Mouse (Mus musculus): ENCODE measurements at regions not wholly inside any gene's neighbourhood (a gene's known extent, or its start where the extent isn't known, plus 50 kb on each side); places are given as distances from the start of the nearest gene placed in this dataset.
"Not testable (repeated sequence)": the region's sequence is repeated elsewhere in the genome, so short reads cannot be mapped to it uniquely, and the experiment has no call there.

- Histone ChIP-seq H3K4me1 (ENCODE audit: control insufficient read depth, insufficient read depth, low read length) (no peaks in the 10 kb centered on the region), H3K27me3 (replicated peaks; ENCODE audit: control insufficient read depth, insufficient read depth, low read length) (no peaks in the 10 kb centered on the region), H3K27ac (replicated peaks; ENCODE audit: low read depth, low read length) (no peak overlapping the region), H3K36me3 (ENCODE audit: control insufficient read depth, insufficient read depth, low read length) (no peaks in the 10 kb centered on the region), H3K9me3 (ENCODE audit: control insufficient read depth, low read length) (no peaks in the 10 kb centered on the region), H3K9ac (ENCODE audit: low read depth, low read length) (no peak overlapping the region), H3K4me3 (ENCODE audit: low read depth, low read length) (no peak overlapping the region), H3K4me2 (ENCODE audit: low read depth, low read length) (no peak overlapping the region)
- WGBS: 51% methylated on average over 3 of the region's 3 CpGs
- ATAC-seq (ENCODE audit: low read depth): no peak
- no peak for DNase-seq (ENCODE audit: low spot score)
These were observed 246.2 kb upstream of the Fundc1 start for GRCm38 (mm10) chrX:17818325-17818724.

GRCm38 (mm10) chrX:17817651-17818050 is 245.5 kb upstream of the Fundc1 start:
- Histone ChIP-seq H3K27ac (replicated peaks; ENCODE audit: low read depth, low read length) (no peak overlapping the region), H3K9ac (ENCODE audit: low read depth, low read length) (no peak overlapping the region), H3K4me2 (ENCODE audit: low read depth, low read length) (no peak overlapping the region), H3K4me1 (ENCODE audit: control insufficient read depth, insufficient read depth, low read length) (no peaks in the 10 kb centered on the region), H3K4me3 (ENCODE audit: low read depth, low read length) (no peak overlapping the region), H3K36me3 (ENCODE audit: control insufficient read depth, insufficient read depth, low read length) (no peaks in the 10 kb centered on the region), H3K27me3 (replicated peaks; ENCODE audit: control insufficient read depth, insufficient read depth, low read length) (no peaks in the 10 kb centered on the region), H3K9me3 (ENCODE audit: control insufficient read depth, low read length) (no peaks in the 10 kb centered on the region)
- 70% methylated on average over 3 of the region's 3 CpGs for WGBS
- no peak for ATAC-seq (ENCODE audit: low read depth)
- DNase-seq (ENCODE audit: low spot score): no peak

GRCm38 (mm10) chrX:17788048-17788447 is 215.9 kb upstream of the Fundc1 start:
- not testable (repeated sequence) for H3K9me3 ChIP-seq (ENCODE audit: control insufficient read depth, low read length); DNase-seq (ENCODE audit: low spot score); H3K4me2 ChIP-seq (ENCODE audit: low read depth, low read length); H3K9ac ChIP-seq (ENCODE audit: low read depth, low read length); H3K36me3 ChIP-seq (ENCODE audit: control insufficient read depth, insufficient read depth, low read length); ATAC-seq (ENCODE audit: low read depth); H3K27me3 ChIP-seq (replicated peaks; ENCODE audit: control insufficient read depth, insufficient read depth, low read length); H3K27ac ChIP-seq (replicated peaks; ENCODE audit: low read depth, low read length); H3K4me1 ChIP-seq (ENCODE audit: control insufficient read depth, insufficient read depth, low read length); H3K4me3 ChIP-seq (ENCODE audit: low read depth, low read length)
- 71% methylated on average over 1 of the region's 6 CpGs for WGBS

GRCm38 (mm10) chrX:17775886-17776285 is 203.8 kb upstream of the Fundc1 start:
- DNase-seq (ENCODE audit: low spot score): no peak
- no peak overlapping the region for H3K9ac ChIP-seq (ENCODE audit: low read depth, low read length)
- H3K27ac ChIP-seq (replicated peaks; ENCODE audit: low read depth, low read length): no peak overlapping the region
- no peaks in the 10 kb centered on the region for H3K4me1 ChIP-seq (ENCODE audit: control insufficient read depth, insufficient read depth, low read length)
- no peak overlapping the region for H3K4me2 ChIP-seq (ENCODE audit: low read depth, low read length)
- H3K4me3 ChIP-seq (ENCODE audit: low read depth, low read length): no peak overlapping the region
- WGBS: 100% methylated on average over 1 of the region's 1 CpGs
- no peak for ATAC-seq (ENCODE audit: low read depth)
- no peaks in the 10 kb centered on the region for H3K36me3 ChIP-seq (ENCODE audit: control insufficient read depth, insufficient read depth, low read length)
- no peaks in the 10 kb centered on the region for H3K27me3 ChIP-seq (replicated peaks; ENCODE audit: control insufficient read depth, insufficient read depth, low read length)
- H3K9me3 ChIP-seq (ENCODE audit: control insufficient read depth, low read length): 0 out of 2 replicates have a peak, but pooled peaks cover 3% of the 10 kb centered on the region

GRCm38 (mm10) chrX:17752823-17753222 is 180.7 kb upstream of the Fundc1 start:
- Histone ChIP-seq H3K4me3 (ENCODE audit: low read depth, low read length) (no peak overlapping the region), H3K9ac (ENCODE audit: low read depth, low read length) (no peak overlapping the region), H3K4me2 (ENCODE audit: low read depth, low read length) (no peak overlapping the region), H3K27me3 (replicated peaks; ENCODE audit: control insufficient read depth, insufficient read depth, low read length) (no peaks in the 10 kb centered on the region), H3K27ac (replicated peaks; ENCODE audit: low read depth, low read length) (no peak overlapping the region), H3K9me3 (ENCODE audit: control insufficient read depth, low read length) (no peaks in the 10 kb centered on the region), H3K4me1 (ENCODE audit: control insufficient read depth, insufficient read depth, low read length) (no peaks in the 10 kb centered on the region), H3K36me3 (ENCODE audit: control insufficient read depth, insufficient read depth, low read length) (no peaks in the 10 kb centered on the region)
- no peak for DNase-seq (ENCODE audit: low spot score)
- WGBS: 39% methylated on average over 2 of the region's 2 CpGs
- no peak for ATAC-seq (ENCODE audit: low read depth)

GRCm38 (mm10) chrX:17751466-17751865 is 179.3 kb upstream of the Fundc1 start:
- no peak overlapping the region for H3K27ac ChIP-seq (replicated peaks; ENCODE audit: low read depth, low read length)
- DNase-seq (ENCODE audit: low spot score) (no peak), ATAC-seq (ENCODE audit: low read depth) (no peak)
- H3K4me2 ChIP-seq (ENCODE audit: low read depth, low read length): no peak overlapping the region
- H3K4me1 ChIP-seq (ENCODE audit: control insufficient read depth, insufficient read depth, low read length): no peaks in the 10 kb centered on the region
- H3K36me3 ChIP-seq (ENCODE audit: control insufficient read depth, insufficient read depth, low read length): no peaks in the 10 kb centered on the region
- 73% methylated on average over 5 of the region's 5 CpGs for WGBS
- no peaks in the 10 kb centered on the region for H3K9me3 ChIP-seq (ENCODE audit: control insufficient read depth, low read length)
- H3K27me3 ChIP-seq (replicated peaks; ENCODE audit: control insufficient read depth, insufficient read depth, low read length): no peaks in the 10 kb centered on the region
- H3K4me3 ChIP-seq (ENCODE audit: low read depth, low read length): no peak overlapping the region
- no peak overlapping the region for H3K9ac ChIP-seq (ENCODE audit: low read depth, low read length)

GRCm38 (mm10) chrX:17730233-17730632 is 158.1 kb upstream of the Fundc1 start:
- Histone ChIP-seq H3K4me1 (ENCODE audit: control insufficient read depth, insufficient read depth, low read length) (no peaks in the 10 kb centered on the region), H3K4me2 (ENCODE audit: low read depth, low read length) (no peak overlapping the region), H3K36me3 (ENCODE audit: control insufficient read depth, insufficient read depth, low read length) (no peaks in the 10 kb centered on the region), H3K27ac (replicated peaks; ENCODE audit: low read depth, low read length) (no peak overlapping the region), H3K27me3 (replicated peaks; ENCODE audit: control insufficient read depth, insufficient read depth, low read length) (no peaks in the 10 kb centered on the region), H3K9me3 (ENCODE audit: control insufficient read depth, low read length) (no peaks in the 10 kb centered on the region), H3K4me3 (ENCODE audit: low read depth, low read length) (no peak overlapping the region), H3K9ac (ENCODE audit: low read depth, low read length) (no peak overlapping the region)
- no peak for ATAC-seq (ENCODE audit: low read depth)
- WGBS: 64% methylated on average over 4 of the region's 4 CpGs
- no peak for DNase-seq (ENCODE audit: low spot score)

GRCm38 (mm10) chrX:17725780-17726220 is 153.7 kb upstream of the Fundc1 start:
- WGBS: 78% methylated on average over 5 of the region's 5 CpGs
- no peak overlapping the region for H3K27ac ChIP-seq (replicated peaks; ENCODE audit: low read depth, low read length)

GRCm38 (mm10) chrX:17724990-17725779 is 153.1 kb upstream of the Fundc1 start:
- no peaks in the 10 kb centered on the region for H3K9me3 ChIP-seq (ENCODE audit: control insufficient read depth, low read length)
- WGBS: 40% methylated on average over 7 of the region's 7 CpGs
- no peak overlapping the region for H3K27ac ChIP-seq (replicated peaks; ENCODE audit: low read depth, low read length)
- DNase-seq (ENCODE audit: low spot score) (peak; percentile 31), ATAC-seq (ENCODE audit: low read depth) (peak; percentile 75; the same call in 1 of the 2 replicates)
- no peak overlapping the region for H3K4me3 ChIP-seq (ENCODE audit: low read depth, low read length)
- no peak overlapping the region for H3K4me2 ChIP-seq (ENCODE audit: low read depth, low read length)
- no peaks in the 10 kb centered on the region for H3K4me1 ChIP-seq (ENCODE audit: control insufficient read depth, insufficient read depth, low read length)
- H3K9ac ChIP-seq (ENCODE audit: low read depth, low read length): no peak overlapping the region
- no peaks in the 10 kb centered on the region for H3K27me3 ChIP-seq (replicated peaks; ENCODE audit: control insufficient read depth, insufficient read depth, low read length)
- H3K36me3 ChIP-seq (ENCODE audit: control insufficient read depth, insufficient read depth, low read length): no peaks in the 10 kb centered on the region

More at GRCm38 (mm10) chrX:17725780-17726220, 153.7 kb upstream of the Fundc1 start:
- Histone ChIP-seq H3K36me3 (ENCODE audit: control insufficient read depth, insufficient read depth, low read length) (no peaks in the 10 kb centered on the region), H3K9me3 (ENCODE audit: control insufficient read depth, low read length) (no peaks in the 10 kb centered on the region), H3K4me2 (ENCODE audit: low read depth, low read length) (no peak overlapping the region), H3K4me1 (ENCODE audit: control insufficient read depth, insufficient read depth, low read length) (no peaks in the 10 kb centered on the region), H3K9ac (ENCODE audit: low read depth, low read length) (no peak overlapping the region), H3K27me3 (replicated peaks; ENCODE audit: control insufficient read depth, insufficient read depth, low read length) (no peaks in the 10 kb centered on the region), H3K4me3 (ENCODE audit: low read depth, low read length) (no peak overlapping the region)
- DNase-seq (ENCODE audit: low spot score) (peak; percentile 2), ATAC-seq (ENCODE audit: low read depth) (peak; percentile 33; the same call in 1 of the 2 replicates)
